23 mouse cellular contexts compared by ENCODE assay signal in genomic region chr11:35327899-35328298, GRCm38 (mm10).
DNase-seq lines count a peak whose midpoint lies in the region; ATAC-seq and TF ChIP-seq lines count a peak whose summit lies in the region.
"Had no signal": no experiment of that assay in that cellular context is flagged by ENCODE, and none has a peak within 500 bp of the region (broad histone marks: within the 10 kb centered on the region; RNA-seq: fewer than 3 reads in every experiment).

No protein-coding gene starts in this region.

- 68% methylated on average over 1 of the region's 1 CpGs for WGBS in forebrain, embryonic 14.5 days
- 71% methylated on average over 1 of the region's 1 CpGs for WGBS in forebrain, embryonic 15.5 days
- WGBS in liver, postnatal 0 days (ENCODE audit: insufficient replicate concordance): 68% methylated on average over 1 of the region's 1 CpGs

- no peak overlapping the region for H3K4me2 ChIP-seq in forebrain, embryonic 14.5 days (ENCODE audit: low read length)
- H3K4me2 ChIP-seq in forebrain, embryonic 15.5 days (replicated peaks): no peak overlapping the region
- H3K4me2 ChIP-seq in liver, postnatal 0 days (ENCODE audit: low read depth, low read length): no peak overlapping the region
- H3K4me2 ChIP-seq: heart, embryonic 13.5 days; hindbrain, embryonic 15.5 days; liver, embryonic 12.5 days; lung, embryonic 14.5 days; neural tube, embryonic 15.5 days had no signal

- peak; percentile 33 for DNase-seq in forebrain, embryonic 14.5 days (ENCODE audit: low spot score)
- DNase-seq in liver, postnatal 0 days: no peak
- DNase-seq in liver: no peak
- DNase-seq in retina, postnatal 1 day: peak; percentile 35
- DNase-seq in retina, embryonic 14.5 days (ENCODE audit: low spot score): no peak
- DNase-seq in mesoderm, embryonic 11.5 days (ENCODE audit: low read depth, low spot score): peak; percentile 37
- DNase-seq in embryo, embryonic 10 days (ENCODE audit: low spot score): no peak
- DNase-seq: adrenal gland, adult 2 months; cerebellum, adult 8-10 months; forebrain, postnatal 0 days; heart, postnatal 4 days; kidney, adult 18-20 months; layer of hippocampus, postnatal 36 days; lung, embryonic 14.5 days; right cerebral cortex, postnatal 25 days; thymus, adult 18-20 months had no signal

- no peaks in the 10 kb centered on the region for H3K9me3 ChIP-seq in forebrain, embryonic 14.5 days (replicated peaks; ENCODE audit: control insufficient read depth, low read length)
- no peaks in the 10 kb centered on the region for H3K9me3 ChIP-seq in forebrain, embryonic 15.5 days
- H3K9me3 ChIP-seq in liver, postnatal 0 days (ENCODE audit: low read length): no peaks in the 10 kb centered on the region
- H3K9me3 ChIP-seq: heart, embryonic 13.5 days; hindbrain, embryonic 15.5 days; liver, embryonic 12.5 days; neural tube, embryonic 15.5 days had no signal

- H3K9ac ChIP-seq in forebrain, embryonic 14.5 days (ENCODE audit: low read length): no peak overlapping the region
- H3K9ac ChIP-seq in forebrain, embryonic 15.5 days (replicated peaks): no peak overlapping the region
- H3K9ac ChIP-seq in liver, postnatal 0 days (replicated peaks): no peak overlapping the region
- H3K9ac ChIP-seq: forebrain, postnatal 0 days; heart, embryonic 13.5 days; hindbrain, embryonic 15.5 days; liver, embryonic 12.5 days; lung, embryonic 14.5 days; neural tube, embryonic 15.5 days had no signal

- 0 out of 2 replicates have a peak, but pooled peaks cover 7% of the 10 kb centered on the region for H3K27me3 ChIP-seq in forebrain, embryonic 14.5 days (replicated peaks; ENCODE audit: control insufficient read depth, insufficient read depth, low read length)
- H3K27me3 ChIP-seq in forebrain, embryonic 15.5 days: no peaks in the 10 kb centered on the region
- H3K27me3 ChIP-seq in liver, postnatal 0 days (ENCODE audit: insufficient read depth, low read length): no peaks in the 10 kb centered on the region
- H3K27me3 ChIP-seq: heart, embryonic 13.5 days; liver, embryonic 12.5 days had no signal

- no peak overlapping the region for H3K4me3 ChIP-seq in forebrain, embryonic 14.5 days (ENCODE audit: low read depth, low read length)
- no peak overlapping the region for H3K4me3 ChIP-seq in forebrain, embryonic 15.5 days
- no peak overlapping the region for H3K4me3 ChIP-seq in liver, postnatal 0 days (ENCODE audit: low read depth, low read length)
- H3K4me3 ChIP-seq: heart, embryonic 13.5 days; hindbrain, embryonic 15.5 days; liver, embryonic 12.5 days; myocyte; neural tube, embryonic 15.5 days had no signal

- no peak for ATAC-seq in forebrain, embryonic 14.5 days
- no peak for ATAC-seq in forebrain, embryonic 15.5 days (replicated peaks)
- no peak for ATAC-seq in liver, postnatal 0 days
- ATAC-seq: forebrain, postnatal 0 days; liver, embryonic 12.5 days had no signal

- H3K36me3 ChIP-seq in forebrain, embryonic 14.5 days (ENCODE audit: control insufficient read depth, insufficient read depth, low read length): no peaks in the 10 kb centered on the region
- no peaks in the 10 kb centered on the region for H3K36me3 ChIP-seq in forebrain, embryonic 15.5 days
- H3K36me3 ChIP-seq in liver, postnatal 0 days (replicated peaks; ENCODE audit: insufficient read depth, low read length): no peaks in the 10 kb centered on the region
- H3K36me3 ChIP-seq: heart, embryonic 13.5 days; hindbrain, embryonic 15.5 days; liver, embryonic 12.5 days; neural tube, embryonic 15.5 days had no signal

- H3K27ac ChIP-seq in forebrain, embryonic 14.5 days (ENCODE audit: low read depth, low read length): no peak overlapping the region
- no peak overlapping the region for H3K27ac ChIP-seq in forebrain, embryonic 15.5 days (replicated peaks)
- no peak overlapping the region for H3K27ac ChIP-seq in liver, postnatal 0 days (ENCODE audit: low read depth)
- H3K27ac ChIP-seq: heart, embryonic 13.5 days; hindbrain, embryonic 15.5 days; kidney, postnatal 0 days; liver, embryonic 12.5 days; neural tube, embryonic 15.5 days had no signal

- TF ChIP-seq EP300 in liver, postnatal 0 days (IDR thresholded peaks at IDR 0.05; ENCODE audit: low read depth): no peak

- 0 out of 2 replicates have a peak, but pooled peaks have one; percentile 4 for TF ChIP-seq CTCF in liver, postnatal 0 days (IDR thresholded peaks at IDR 0.05; ENCODE audit: low read depth)

- no peaks in the 10 kb centered on the region for H3K4me1 ChIP-seq in forebrain, embryonic 14.5 days (ENCODE audit: control insufficient read depth, insufficient read depth, low read length)
- no peaks in the 10 kb centered on the region for H3K4me1 ChIP-seq in forebrain, embryonic 15.5 days
- H3K4me1 ChIP-seq in liver, postnatal 0 days (ENCODE audit: insufficient read depth): no peaks in the 10 kb centered on the region
- H3K4me1 ChIP-seq: liver, embryonic 12.5 days had no signal

Comparison
In these comparisons a context has a peak if more than half of its experiments do, and no peak if none do; other contexts are left out.
1. DNase-seq: peak in forebrain, embryonic 14.5 days (single experiment), retina, postnatal 1 day (single experiment) and mesoderm, embryonic 11.5 days (single experiment); none in liver, postnatal 0 days (single experiment), liver (single experiment), retina, embryonic 14.5 days (single experiment) and embryo, embryonic 10 days (single experiment).